Mouse (Mus musculus): ENCODE measurements at regions not wholly inside any gene's neighbourhood (a gene's known extent, or its start where the extent isn't known, plus 50 kb on each side); places are given as distances from the start of the nearest gene placed in this dataset.

DNA sequence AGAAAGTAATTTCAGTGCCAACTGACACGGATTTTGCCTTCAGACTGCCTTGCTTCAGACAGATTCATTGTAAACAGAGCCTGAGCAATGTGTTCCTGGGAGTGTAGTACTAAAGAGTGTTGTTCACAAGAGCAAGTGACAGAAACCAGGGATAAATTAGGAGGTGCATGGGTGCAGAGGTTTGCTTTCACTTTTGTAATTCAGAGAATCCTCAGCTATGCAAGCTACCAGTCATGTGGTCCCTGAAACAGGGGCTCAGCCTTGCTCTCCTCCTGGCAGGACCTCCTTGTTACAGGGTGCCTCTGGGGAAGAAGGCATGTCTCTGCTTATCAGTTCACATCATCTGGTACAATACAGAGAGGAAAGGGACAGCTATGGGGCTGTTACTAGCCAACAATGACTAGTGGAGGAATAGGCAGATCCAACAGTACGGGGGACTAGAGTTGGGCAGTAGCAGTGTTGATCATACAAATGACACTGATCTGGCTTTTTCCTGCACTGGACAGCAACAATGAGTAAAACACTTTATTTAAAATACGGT, 504.5 kb downstream of the Pdha2 start:
- Histone ChIP-seq H3K4me1 (no peaks in the 10 kb centered on the region), H3K9me3 (no peaks in the 10 kb centered on the region), H3K4me3 (no peak overlapping the region), H3K9ac (replicated peaks) (no peak overlapping the region), H3K27ac (replicated peaks) (no peak overlapping the region), H3K4me2 (replicated peaks) (no peak overlapping the region), H3K27me3 (no peaks in the 10 kb centered on the region), H3K36me3 (no peaks in the 10 kb centered on the region)
- WGBS = 77% methylated on average over 3 of the region's 3 CpGs
- ATAC-seq (replicated peaks) = no peak

DNA sequence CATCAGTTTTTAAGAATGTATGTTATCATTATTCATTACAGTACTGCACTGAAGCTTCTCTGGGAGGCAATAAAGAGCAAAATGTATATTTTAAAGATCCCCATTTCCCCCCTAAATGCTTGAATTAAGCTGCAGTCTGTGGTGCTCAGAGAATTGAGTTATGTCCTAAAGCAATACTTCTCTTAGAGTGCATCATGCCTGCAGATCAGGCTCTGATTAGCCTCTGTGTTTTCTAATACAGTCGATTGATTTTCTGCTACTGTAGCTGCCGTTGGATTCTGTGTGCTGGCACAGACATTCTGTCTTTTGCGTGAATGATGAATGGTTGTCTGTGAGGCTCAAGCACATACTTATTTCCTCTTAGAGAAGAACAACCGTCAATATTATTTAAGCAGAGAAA, 505.4 kb downstream of the Pdha2 start:
- H3K4me1 ChIP-seq = no peaks in the 10 kb centered on the region
- H3K9ac ChIP-seq (replicated peaks) = no peak overlapping the region
- H3K27me3 ChIP-seq = no peaks in the 10 kb centered on the region
- H3K36me3 ChIP-seq = no peaks in the 10 kb centered on the region
- H3K4me2 ChIP-seq (replicated peaks) = no peak overlapping the region
- H3K27ac ChIP-seq (replicated peaks) = no peak overlapping the region
- WGBS = 75% methylated on average over 4 of the region's 4 CpGs
- H3K4me3 ChIP-seq = no peak overlapping the region
- no peak for ATAC-seq (replicated peaks)
- no peaks in the 10 kb centered on the region for H3K9me3 ChIP-seq

DNA sequence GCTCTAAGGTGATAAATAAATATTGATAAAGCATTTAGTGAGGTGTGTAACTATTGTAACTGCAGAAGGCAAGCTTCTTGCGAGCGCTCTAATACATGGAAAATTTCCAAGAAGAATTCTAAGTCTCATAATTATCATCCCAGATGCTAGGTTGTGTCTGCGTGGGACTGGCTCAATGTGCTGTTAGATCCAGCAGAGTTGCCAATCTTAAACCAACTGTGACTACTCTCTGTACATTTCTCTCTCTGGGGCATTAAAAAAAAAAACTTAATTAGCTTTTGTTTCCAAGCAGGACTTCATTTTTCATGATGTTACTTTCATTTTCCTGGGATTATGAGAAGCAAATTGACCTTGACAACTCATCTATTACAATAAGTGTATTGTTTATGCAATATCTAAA, 506.6 kb downstream of the Pdha2 start:
- Histone ChIP-seq H3K36me3 (no peaks in the 10 kb centered on the region), H3K9me3 (no peaks in the 10 kb centered on the region), H3K4me3 (no peak overlapping the region), H3K4me2 (replicated peaks) (no peak overlapping the region), H3K9ac (replicated peaks) (no peak overlapping the region), H3K27me3 (no peaks in the 10 kb centered on the region), H3K27ac (replicated peaks) (no peak overlapping the region), H3K4me1 (no peaks in the 10 kb centered on the region)
- WGBS = 61% methylated on average over 3 of the region's 3 CpGs
- no peak for ATAC-seq (replicated peaks)

DNA sequence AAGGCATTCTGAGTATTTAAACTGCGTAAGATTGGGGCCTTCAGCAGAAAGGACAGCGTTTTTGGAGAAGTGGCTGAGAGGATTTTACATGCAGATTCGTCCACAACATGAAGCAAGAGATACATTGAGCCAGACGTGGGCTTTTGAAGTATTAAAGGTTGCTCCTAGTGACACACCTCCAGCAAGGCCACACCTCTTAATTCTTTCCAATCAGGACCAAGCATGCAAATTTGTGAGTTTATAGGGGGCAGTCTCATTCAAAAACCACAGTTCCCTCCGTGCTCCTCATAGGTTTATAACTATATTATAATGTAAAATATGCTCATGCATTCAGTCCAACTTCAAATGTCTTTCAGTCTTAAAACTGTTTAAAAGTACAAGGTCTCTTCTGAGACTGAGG, 509.2 kb downstream of the Pdha2 start:
- Histone ChIP-seq H3K27me3 (no peaks in the 10 kb centered on the region), H3K9ac (replicated peaks) (no peak overlapping the region), H3K36me3 (no peaks in the 10 kb centered on the region), H3K4me2 (replicated peaks) (no peak overlapping the region), H3K9me3 (no peaks in the 10 kb centered on the region), H3K4me3 (no peak overlapping the region), H3K27ac (replicated peaks) (no peak overlapping the region), H3K4me1 (no peaks in the 10 kb centered on the region)
- 72% methylated on average over 5 of the region's 5 CpGs for WGBS
- no peak for ATAC-seq (replicated peaks)

- H3K4me2 ChIP-seq (replicated peaks) = no peak overlapping the region
- H3K9me3 ChIP-seq = no peaks in the 10 kb centered on the region
- no peaks in the 10 kb centered on the region for H3K27me3 ChIP-seq
- no peaks in the 10 kb centered on the region for H3K36me3 ChIP-seq
- no peak overlapping the region for H3K27ac ChIP-seq (replicated peaks)
- no peak overlapping the region for H3K4me3 ChIP-seq
- H3K4me1 ChIP-seq = no peaks in the 10 kb centered on the region
- ATAC-seq (replicated peaks) = no peak
- 96% methylated on average over 6 of the region's 6 CpGs for WGBS
- no peak overlapping the region for H3K9ac ChIP-seq (replicated peaks)
Observed at GRCm38 (mm10) chr3:140702271-140702681, 509.9 kb downstream of the Pdha2 start.

- Histone ChIP-seq H3K27ac (replicated peaks) (no peak overlapping the region), H3K27me3 (no peaks in the 10 kb centered on the region), H3K9me3 (no peaks in the 10 kb centered on the region), H3K4me2 (replicated peaks) (no peak overlapping the region), H3K36me3 (no peaks in the 10 kb centered on the region), H3K4me1 (no peaks in the 10 kb centered on the region), H3K9ac (replicated peaks) (no peak overlapping the region), H3K4me3 (no peak overlapping the region)
- 9% methylated on average over 3 of the region's 3 CpGs for WGBS
- no peak for ATAC-seq (replicated peaks)
Observed at GRCm38 (mm10) chr3:140697295-140697694, 514.9 kb downstream of the Pdha2 start.

GRCm38 (mm10) chr3:140682794-140683193, 529.4 kb downstream of the Pdha2 start:
- Histone ChIP-seq H3K27ac (replicated peaks) (no peak overlapping the region), H3K27me3 (no peaks in the 10 kb centered on the region), H3K9ac (replicated peaks) (no peak overlapping the region), H3K4me3 (no peak overlapping the region), H3K36me3 (no peaks in the 10 kb centered on the region), H3K4me1 (no peaks in the 10 kb centered on the region), H3K9me3 (no peaks in the 10 kb centered on the region), H3K4me2 (replicated peaks) (no peak overlapping the region)
- no peak for ATAC-seq (replicated peaks)
- WGBS = 48% methylated on average over 3 of the region's 3 CpGs

GRCm38 (mm10) chr3:140645785-140646388, 566.3 kb downstream of the Pdha2 start:
- Histone ChIP-seq H3K4me3 (no peak overlapping the region), H3K9me3 (no peaks in the 10 kb centered on the region), H3K36me3 (no peaks in the 10 kb centered on the region), H3K4me1 (no peaks in the 10 kb centered on the region), H3K4me2 (replicated peaks) (no peak overlapping the region), H3K9ac (replicated peaks) (no peak overlapping the region), H3K27me3 (no peaks in the 10 kb centered on the region), H3K27ac (replicated peaks) (no peak overlapping the region)
- WGBS = 40% methylated on average over 9 of the region's 9 CpGs
- ATAC-seq (replicated peaks) = no peak

- H3K9me3 ChIP-seq = no peaks in the 10 kb centered on the region
- H3K36me3 ChIP-seq = no peaks in the 10 kb centered on the region
- no peak overlapping the region for H3K9ac ChIP-seq (replicated peaks)
- no peak overlapping the region for H3K4me3 ChIP-seq
- ATAC-seq (replicated peaks) = no peak
- H3K27me3 ChIP-seq = no peaks in the 10 kb centered on the region
- H3K4me2 ChIP-seq (replicated peaks) = no peak overlapping the region
- 66% methylated on average over 3 of the region's 3 CpGs for WGBS
- no peak overlapping the region for H3K27ac ChIP-seq (replicated peaks)
- H3K4me1 ChIP-seq = no peaks in the 10 kb centered on the region
Observed at GRCm38 (mm10) chr3:140619885-140620284, 592.3 kb downstream of the Pdha2 start.
